Mouse (Mus musculus) brain, embryonic 14.5 days (tissue): ENCODE measurements at regions not wholly inside any gene's neighbourhood (a gene's known extent, or its start where the extent isn't known, plus 50 kb on each side); places are given as distances from the start of the nearest gene placed in this dataset.

ENCODE experiments used
- CTCF ChIP-seq: fragments of 200-500 bp; IDR thresholded peaks from 2 replicates; pipeline ENCODE4 v1.5.1; 2012; ENCODE audit warnings: inconsistent platforms, mild to moderate bottlenecking, moderate library complexity, borderline replicate concordance; ENCODE audit not compliant: insufficient read depth, insufficient read length; ENCODE audit errors: extremely low read depth
- POLR2A ChIP-seq: fragments of 200-500 bp; IDR thresholded peaks from 2 replicates; pipeline ENCODE4 v1.6.1; 2012; ENCODE audit warnings: mild to moderate bottlenecking, inconsistent platforms, borderline replicate concordance; ENCODE audit not compliant: poor library complexity, insufficient read depth, insufficient read length, severe bottlenecking; ENCODE audit errors: extremely low read depth

- TF ChIP-seq CTCF, result no peak
- no peak for TF ChIP-seq POLR2A
Measured at GRCm38 (mm10) chr8:115436356-115436721, 271.3 kb downstream of the Maf start.
